Mouse (Mus musculus): ENCODE measurements around the gene Ralbp1.

- TF ChIP-seq CTCF (IDR thresholded peaks at IDR 0.05; ENCODE audit: control insufficient read depth, insufficient read depth, insufficient read length) = no peak
- no peak for TF ChIP-seq MYOG (IDR thresholded peaks at IDR 0.05; ENCODE audit: control insufficient read depth, extremely low read depth, insufficient read length)
- no peak for TF ChIP-seq FOSL1 (IDR thresholded peaks at IDR 0.05; ENCODE audit: insufficient read depth, low read length, poor library complexity, severe bottlenecking)
- TF ChIP-seq MAX (IDR thresholded peaks at IDR 0.05) = no peak
- no peak for TF ChIP-seq USF1 (IDR thresholded peaks at IDR 0.05; ENCODE audit: low read depth)
- no peak for TF ChIP-seq MYOD1 (IDR thresholded peaks at IDR 0.05; ENCODE audit: control insufficient read depth, insufficient read length, low read depth)
Measured at GRCm38 (mm10) chr17:65927077-65927476, 41.5 kb upstream of the Ralbp1 start.
